Mouse (Mus musculus) right cerebral cortex, postnatal 14 days (tissue): ENCODE data around the gene Tjp1.
A peak's percentile ranks its signal among the peaks of the same experiment; 100 is the strongest.

Source experiments
- DNase-seq: peaks from one replicate; pipeline ENCODE4 v3.0.0; 2022

Gene Tjp1

GRCm38 (mm10) chr7:65350348-65351079 lies 177.1 kb downstream of the Tjp1 start:
- no peak for DNase-seq

GRCm38 (mm10) chr7:65348540-65348939 lies 179.0 kb downstream of the Tjp1 start:
- no peak for DNase-seq

- no peak for DNase-seq
These were observed 182.3 kb downstream of the Tjp1 start for GRCm38 (mm10) chr7:65345314-65345713.

GRCm38 (mm10) chr7:65337581-65338270 lies 189.9 kb downstream of the Tjp1 start:
- no peak for DNase-seq

GRCm38 (mm10) chr7:65333081-65333760 lies 194.4 kb downstream of the Tjp1 start:
- DNase-seq = no peak

GRCm38 (mm10) chr7:65319047-65319725 lies 208.4 kb downstream of the Tjp1 start:
- DNase-seq = peak; percentile 63

- DNase-seq = peak; percentile 54
These were observed 210.2 kb downstream of the Tjp1 start for GRCm38 (mm10) chr7:65317418-65317817.

GRCm38 (mm10) chr7:65315182-65315581 lies 212.4 kb downstream of the Tjp1 start:
- no peak for DNase-seq

GRCm38 (mm10) chr7:65296675-65297589 lies 230.6 kb downstream of the Tjp1 start:
- DNase-seq = no peak

- no peak for DNase-seq
These were observed 244.7 kb downstream of the Tjp1 start for GRCm38 (mm10) chr7:65282886-65283285.

GRCm38 (mm10) chr7:65281960-65282359 lies 245.6 kb downstream of the Tjp1 start:
- DNase-seq = no peak

GRCm38 (mm10) chr7:65280944-65281912 lies 246.4 kb downstream of the Tjp1 start:
- no peak for DNase-seq

GRCm38 (mm10) chr7:65279277-65279676 lies 248.3 kb downstream of the Tjp1 start:
- DNase-seq = peak; percentile 33

GRCm38 (mm10) chr7:65275761-65276160 lies 251.8 kb downstream of the Tjp1 start:
- DNase-seq = no peak

- DNase-seq = no peak
These were observed 253.4 kb downstream of the Tjp1 start for GRCm38 (mm10) chr7:65274216-65274615.

- DNase-seq = no peak
These were observed 277.9 kb downstream of the Tjp1 start for GRCm38 (mm10) chr7:65249656-65250055.
